Mouse (Mus musculus) heart, adult 2 months (tissue): ENCODE results near the gene Foxj3. TPM values are rescaled to one million over a fixed set of nuclear protein-coding genes. Genes with fewer than 3 reads are reported as not detected.
"Not testable (repeated sequence)": the region's sequence is repeated elsewhere in the genome, so short reads cannot be mapped to it uniquely, and the experiment has no call there.

Experiments
- DNase-seq, 2 experiments: peaks; one replicate each; pipeline ENCODE4 v3.0.0; 2021
- H3K27ac ChIP-seq: fragments of 200-600 bp; 2 replicates; pipeline ENCODE4 v1.8.1; 2022
- H3K27me3 ChIP-seq: fragments of 200-500 bp; 2 replicates; pipeline ENCODE4 v1.6.1; 2012; ENCODE audit warnings: mild to moderate bottlenecking, low read length, inconsistent platforms, mixed read lengths; ENCODE audit not compliant: control insufficient read depth, insufficient read depth
- H3K36me3 ChIP-seq: fragments of 200-500 bp; 2 replicates; pipeline ENCODE4 v1.6.1; 2012; ENCODE audit warnings: low read length, inconsistent platforms; ENCODE audit not compliant: control insufficient read depth, insufficient read depth
- H3K4me1 ChIP-seq: fragments of 200-500 bp; 2 replicates; pipeline ENCODE4 v1.6.1; 2011; ENCODE audit warnings: low read length; ENCODE audit not compliant: control insufficient read depth, insufficient read depth
- H3K4me3 ChIP-seq: fragments of 200-600 bp; 2 replicates; pipeline ENCODE4 v1.8.1; 2022
- H3K79me2 ChIP-seq: fragments of 200-500 bp; replicated peaks from 2 replicates; pipeline ENCODE4 v1.6.1; 2012; ENCODE audit warnings: mild to moderate bottlenecking, inconsistent platforms, low read length, moderate library complexity, mixed read lengths; ENCODE audit not compliant: control insufficient read depth, insufficient read depth
- H3K9ac ChIP-seq: fragments of 200-500 bp; 2 replicates; pipeline ENCODE4 v1.6.1; 2012; ENCODE audit warnings: low read depth, mild to moderate bottlenecking, control low read depth, inconsistent platforms, low read length, mixed read lengths
- CTCF ChIP-seq: fragments of 200-600 bp; IDR thresholded peaks from 2 replicates; pipeline ENCODE4 v1.8.1; 2022; ENCODE audit warnings: antibody characterized with exemption, mild to moderate bottlenecking, moderate library complexity
- EP300 ChIP-seq: fragments of 200-500 bp; IDR thresholded peaks from 2 replicates; pipeline ENCODE4 v1.6.1; 2011; ENCODE audit warnings: low read depth, low read length, control low read depth; ENCODE audit not compliant: insufficient read depth
- POLR2A ChIP-seq: fragments of 200-500 bp; IDR thresholded peaks from 2 replicates; pipeline ENCODE4 v1.6.1; 2011; ENCODE audit warnings: mild to moderate bottlenecking, low read depth, low read length, control low read depth; ENCODE audit not compliant: insufficient read depth
- WGBS: fragments of 180-500 bp; shearing (Covaris S2); methylation state at CpG from one replicate; pipeline ENCODE4 v1.1.7; 2018; 5-methylcytosine and 5-hydroxymethylcytosine counted together
- intact Hi-C: fragments of 180-260 bp; cut with DNase I; formaldehyde crosslinking; loops from one replicate; pipeline ENCODE4 v1.15.1; 2025
- long read RNA-seq: library from polyadenylated mRNA; stranded (forward); transcript quantifications from one replicate; pipeline ENCODE4 v2.0.0, GENCODE M21; 2021
- polyA plus RNA-seq: library from polyadenylated mRNA; depleted of rRNA; stranded (reverse); fragments of >200 nt; gene quantifications from 2 replicates; pipeline ENCODE4 v1.2.3, GENCODE M21; 2012; rRNA removed
- total RNA-seq, 2 experiments: library from RNA; stranded (reverse); gene quantifications; 2 replicates each; pipeline ENCODE4 v1.2.3; 2021

The Foxj3 gene
- 10 to 100 TPM; 30.3 to 32.1 TPM for total RNA-seq
- 13.5 and 19.4 TPM in 2 replicates for polyA plus RNA-seq
- long read RNA-seq, full-length matches to known transcripts: 8 of 12 reads
- long read RNA-seq, partial matches to known transcripts: 1 of 12 reads
- long read RNA-seq, other reads (novel, unspliced or antisense): 3 of 12 reads

GRCm38 (mm10) chr4:119536615-119537014 is at the start of gene Foxj3:
Gene Foxj3 (plus strand): TSS chr4:119537004.
- 97% methylated on average over 4 of the region's 4 CpGs for WGBS
- H3K9ac ChIP-seq, H3K4me3 ChIP-seq, DNase-seq, H3K27me3 ChIP-seq, H3K36me3 ChIP-seq, H3K27ac ChIP-seq, H3K4me1 ChIP-seq, H3K79me2 ChIP-seq: not testable (repeated sequence)
- intact Hi-C loops: loop anchor here (5.0 kb wide), 2 partner anchors 91 to 289 kb away; no protein-coding TSS in a partner anchor

GRCm38 (mm10) chr4:119489666-119490065 is 47.1 kb upstream of the Foxj3 start:
- no peaks in the 10 kb centered on the region for H3K27me3 ChIP-seq
- H3K36me3 ChIP-seq: no peaks in the 10 kb centered on the region
- DNase-seq: no peak
- H3K27ac ChIP-seq: no peak overlapping the region
- H3K9ac ChIP-seq: no peak overlapping the region
- WGBS: 91% methylated on average over 10 of the region's 10 CpGs
- no peak overlapping the region for H3K4me3 ChIP-seq
- peaks cover 1% of the 10 kb centered on the region; the same call in 1 of the 2 replicates for H3K4me1 ChIP-seq
- TF ChIP-seq POLR2A (no peak), EP300 (no peak), CTCF (no peak)
- intact Hi-C loops: no loop called here
- no peaks in the 10 kb centered on the region for H3K79me2 ChIP-seq

- Histone ChIP-seq H3K27ac (no peak overlapping the region), H3K36me3 (no peaks in the 10 kb centered on the region), H3K27me3 (no peaks in the 10 kb centered on the region), H3K4me3 (no peak overlapping the region), H3K4me1 (peaks cover 1% of the 10 kb centered on the region; the same call in 1 of the 2 replicates), H3K79me2 (no peaks in the 10 kb centered on the region), H3K9ac (no peak overlapping the region)
- intact Hi-C loops: no loop called here
- no peak for DNase-seq
- 78% methylated on average over 3 of the region's 3 CpGs for WGBS
- TF ChIP-seq POLR2A (no peak), CTCF (peak; percentile 50), EP300 (no peak)
Observed at GRCm38 (mm10) chr4:119490806-119491205, 46.0 kb upstream of the Foxj3 start.

- H3K27me3 ChIP-seq: no peaks in the 10 kb centered on the region
- intact Hi-C loops: no loop called here
- peak; percentile 74 to 78 for DNase-seq
- H3K4me1 ChIP-seq: peaks cover 1% of the 10 kb centered on the region; the same call in 1 of the 2 replicates
- H3K36me3 ChIP-seq: no peaks in the 10 kb centered on the region
- TF ChIP-seq CTCF: no peak
- peak within 1 kb of the TSS; percentile 58 for H3K4me3 ChIP-seq
- H3K27ac ChIP-seq: no peak within 1 kb of the TSS; the same call in 1 of the 2 replicates
- peak within 1 kb of the TSS; percentile 61 for H3K9ac ChIP-seq
- WGBS: 2% methylated on average over 77 of the region's 77 CpGs
- no peaks in the 10 kb centered on the region for H3K79me2 ChIP-seq
Observed at GRCm38 (mm10) chr4:119492291-119492932, 44.4 kb upstream of the Foxj3 start, which contains the start of gene Rimkla. Gene Rimkla (minus strand): TSS chr4:119492628.

GRCm38 (mm10) chr4:119492933-119493327 is 43.9 kb upstream of the Foxj3 start:
- no peaks in the 10 kb centered on the region for H3K36me3 ChIP-seq
- H3K9ac ChIP-seq: no peak overlapping the region; the same call in 1 of the 2 replicates
- no peak for TF ChIP-seq EP300
- TF ChIP-seq POLR2A: no peak
- TF ChIP-seq CTCF: no peak
- no peak for DNase-seq
- no peak overlapping the region; the same call in 1 of the 2 replicates for H3K27ac ChIP-seq
- H3K79me2 ChIP-seq: no peaks in the 10 kb centered on the region
- peaks cover 1% of the 10 kb centered on the region; the same call in 1 of the 2 replicates for H3K4me1 ChIP-seq
- 50% methylated on average over 10 of the region's 10 CpGs for WGBS
- intact Hi-C loops: no loop called here
- peak overlapping the region; percentile 58 for H3K4me3 ChIP-seq
- no peaks in the 10 kb centered on the region for H3K27me3 ChIP-seq

- 67% methylated on average over 5 of the region's 5 CpGs for WGBS
- Histone ChIP-seq H3K9ac (no peak overlapping the region), H3K27ac (no peak overlapping the region), H3K36me3 (no peaks in the 10 kb centered on the region), H3K27me3 (no peaks in the 10 kb centered on the region), H3K79me2 (no peaks in the 10 kb centered on the region), H3K4me1 (no peaks in the 10 kb centered on the region), H3K4me3 (no peak overlapping the region)
- no peak for DNase-seq
- intact Hi-C loops: no loop called here
- no peak for TF ChIP-seq EP300
- no peak for TF ChIP-seq POLR2A
- no peak for TF ChIP-seq CTCF
Observed at GRCm38 (mm10) chr4:119498319-119498848, 38.4 kb upstream of the Foxj3 start.
